Mouse (Mus musculus): ENCODE measurements at regions not wholly inside any gene's neighbourhood (a gene's known extent, or its start where the extent isn't known, plus 50 kb on each side); places are given as distances from the start of the nearest gene placed in this dataset.

GRCm38 (mm10) chr17:63811246-63811785 lies 51.5 kb upstream of the Fer start:
- Histone ChIP-seq H3K27ac (ENCODE audit: control insufficient read depth, insufficient read depth, low read depth, low read length, poor library complexity) (no peak overlapping the region), H3K4me1 (ENCODE audit: control insufficient read depth, insufficient read depth, low read length) (no peaks in the 10 kb centered on the region), H3K4me3 (replicated peaks; ENCODE audit: control insufficient read depth, low read depth, low read length) (no peak overlapping the region)
- WGBS: 65% methylated on average over 9 of the region's 9 CpGs
- TF ChIP-seq POLR2A (IDR thresholded peaks at IDR 0.05; ENCODE audit: borderline replicate concordance, control insufficient read depth, low read depth, low read length) (no peak), CTCF (IDR thresholded peaks at IDR 0.05; ENCODE audit: control insufficient read depth, insufficient read depth, low read length) (no peak)

- WGBS: 66% methylated on average over 3 of the region's 3 CpGs
- no peaks in the 10 kb centered on the region for H3K4me1 ChIP-seq (ENCODE audit: control insufficient read depth, insufficient read depth, low read length)
- no peak for TF ChIP-seq CTCF (IDR thresholded peaks at IDR 0.05; ENCODE audit: control insufficient read depth, insufficient read depth, low read length)
- TF ChIP-seq POLR2A (IDR thresholded peaks at IDR 0.05; ENCODE audit: borderline replicate concordance, control insufficient read depth, low read depth, low read length): no peak
- no peak overlapping the region for H3K4me3 ChIP-seq (replicated peaks; ENCODE audit: control insufficient read depth, low read depth, low read length)
- no peak overlapping the region for H3K27ac ChIP-seq (ENCODE audit: control insufficient read depth, insufficient read depth, low read depth, low read length, poor library complexity)
Observed at GRCm38 (mm10) chr17:63812586-63812985, 50.3 kb upstream of the Fer start.

Data from bone marrow, adult 2 months (tissue).